Mouse (Mus musculus) retina, embryonic 14.5 days (tissue): ENCODE results near the gene Sp9.
A peak's percentile ranks its signal among the peaks of the same experiment; 100 is the strongest.

Experiments
- DNase-seq: peaks from one replicate; pipeline ENCODE4 v3.0.0-alpha.2; 2015; ENCODE audit warnings: low spot score

Gene Sp9

DNA sequence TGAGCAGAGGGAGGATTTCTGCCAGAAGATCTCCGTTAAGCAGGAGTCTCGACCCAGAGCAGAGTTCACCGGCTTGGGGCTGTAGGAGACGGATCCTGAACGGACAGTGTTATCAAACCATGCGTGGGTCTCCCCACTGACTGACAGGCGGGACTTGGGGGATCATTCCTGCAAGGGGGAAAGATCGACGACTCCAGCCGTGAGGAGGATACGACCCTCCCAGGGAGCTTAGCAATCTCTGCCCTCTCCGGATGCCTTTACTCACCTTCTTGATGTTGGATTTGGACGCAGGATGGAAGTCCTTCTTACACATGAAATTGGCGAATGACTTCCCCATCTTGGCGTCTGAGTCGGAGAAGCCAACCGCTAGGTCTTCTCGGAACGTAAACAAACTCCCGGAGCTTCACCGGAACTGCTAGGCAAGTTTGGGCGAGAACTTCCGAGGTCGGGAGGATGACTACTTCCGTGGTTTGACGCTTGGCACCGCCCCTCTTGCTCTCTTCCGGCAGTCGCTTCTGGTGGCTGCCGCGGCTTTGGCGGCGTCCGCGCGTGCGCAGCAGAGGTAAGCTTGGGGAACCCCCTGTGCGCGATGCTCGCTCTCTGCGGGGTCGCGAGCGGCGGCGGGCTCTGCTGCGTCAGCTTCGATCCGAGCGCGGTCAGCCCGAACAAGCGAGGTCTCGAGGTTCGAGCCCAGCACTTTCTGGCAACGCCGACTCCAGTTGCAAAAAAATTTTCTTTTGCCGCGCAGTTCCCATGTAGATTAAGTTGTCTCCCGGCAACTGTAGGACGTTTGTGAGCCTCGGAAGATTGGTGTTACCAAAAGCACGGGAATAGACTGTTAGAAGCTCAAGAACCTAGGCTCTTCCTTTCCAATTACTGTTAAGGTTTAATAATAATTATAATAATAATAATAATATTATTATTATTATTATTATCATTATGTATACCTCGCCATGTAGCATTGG, 40.7 kb downstream of the Sp9 start, which contains the start of the genes Scrn3 and Cir1:
Scrn3 (plus strand) TSS at position 450 of the 965 bp plus-strand sequence.
Cir1 (minus strand) TSS at position 550 of the 965 bp plus-strand sequence.
- DNase-seq = peak; percentile 99

DNA sequence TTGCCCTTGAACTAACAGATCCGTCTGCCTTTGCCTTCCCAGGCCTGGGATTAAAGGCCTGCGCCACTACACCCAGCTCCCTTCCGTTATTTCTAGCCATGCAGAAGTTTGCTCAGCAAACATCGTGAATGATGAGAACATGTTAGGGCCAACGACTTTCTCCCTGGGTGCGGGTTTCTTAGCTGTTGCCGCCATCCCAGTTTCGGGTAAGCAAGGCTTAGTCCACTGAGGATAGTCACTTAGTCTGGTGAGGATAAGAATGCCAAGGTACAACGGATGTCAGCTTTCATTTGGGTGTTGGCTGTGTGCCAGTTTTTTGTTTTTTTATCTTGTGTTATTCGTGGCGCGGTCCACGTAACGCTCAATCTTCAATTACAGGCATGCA, 41.4 kb downstream of the Sp9 start:
- no peak for DNase-seq

DNA sequence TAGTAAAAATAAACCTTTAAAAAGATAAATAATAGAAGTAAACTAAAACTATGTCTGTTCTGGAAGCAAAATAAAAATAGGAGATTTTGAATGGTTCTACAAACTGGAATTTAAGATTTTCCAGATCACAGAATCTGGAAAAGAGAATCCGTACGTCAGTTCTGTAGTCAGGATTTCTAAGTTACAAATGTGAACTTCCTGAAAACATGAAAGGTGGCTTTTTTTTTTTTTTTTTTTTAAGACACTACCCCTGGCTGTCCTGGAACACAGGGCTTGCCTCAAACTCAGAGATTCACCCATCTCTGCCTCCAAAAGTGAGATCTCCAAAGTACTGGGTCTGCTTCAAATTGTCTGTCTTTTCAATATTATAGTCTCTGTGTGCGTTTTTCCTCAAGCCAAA, 42.6 kb downstream of the Sp9 start:
- no peak for DNase-seq

DNA sequence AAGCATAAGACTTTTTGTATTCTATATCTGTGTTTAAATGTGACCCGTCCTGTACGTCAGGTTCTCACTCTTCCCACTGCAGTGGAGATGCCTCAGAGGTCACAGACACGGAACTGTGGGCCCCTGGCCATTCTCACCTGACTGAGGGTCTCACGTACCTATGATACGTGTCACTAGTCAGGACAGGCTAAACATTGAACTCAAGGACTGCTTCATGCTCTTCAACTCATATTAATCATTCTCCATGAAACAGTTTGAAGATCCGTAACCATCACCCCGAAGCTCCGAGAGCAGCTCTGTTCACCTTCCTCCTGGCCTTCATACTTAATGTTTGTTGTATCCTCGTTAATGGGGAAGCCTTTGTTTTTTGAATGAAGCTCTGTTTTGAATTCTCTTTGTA, 45.7 kb downstream of the Sp9 start:
- no peak for DNase-seq

DNA sequence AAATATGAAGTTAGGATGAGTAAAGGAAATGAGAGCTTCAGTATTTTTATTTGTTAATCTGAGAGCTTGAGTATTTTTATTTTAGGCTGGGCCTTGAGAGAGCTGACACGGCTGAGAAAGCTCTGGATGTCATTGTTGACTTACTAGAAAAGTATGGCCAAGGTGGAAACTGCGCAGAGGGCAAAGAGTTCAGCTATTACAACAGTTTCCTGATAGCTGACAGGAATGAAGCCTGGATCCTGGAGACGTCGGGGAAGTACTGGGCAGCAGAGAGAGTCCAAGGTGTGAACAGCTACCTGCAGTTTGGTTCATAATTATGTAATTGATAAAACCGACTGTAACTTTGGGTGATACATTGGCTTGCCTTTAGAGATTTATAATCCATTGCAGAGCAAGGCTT, 47.5 kb downstream of the Sp9 start:
- DNase-seq = no peak

DNA sequence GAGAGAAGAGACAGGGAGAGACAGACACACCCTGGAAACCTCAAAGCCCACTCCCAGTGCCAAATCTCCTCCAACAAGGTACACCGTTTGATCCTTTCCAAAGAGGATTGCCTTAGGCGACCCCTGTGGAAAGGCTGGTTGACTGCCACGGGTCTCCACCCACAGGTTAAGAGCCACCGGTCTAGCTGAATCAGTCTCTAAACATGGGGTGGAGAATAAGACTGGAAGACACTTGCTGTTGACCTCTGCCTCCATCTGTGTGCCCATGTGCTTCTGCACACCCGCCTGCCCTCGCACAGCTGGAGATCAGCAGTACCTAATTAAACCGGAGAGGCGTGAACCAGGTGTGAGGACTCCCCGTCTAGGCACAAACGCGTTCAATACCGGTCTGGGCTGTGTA, 51.3 kb downstream of the Sp9 start:
- DNase-seq = peak; percentile 7

DNA sequence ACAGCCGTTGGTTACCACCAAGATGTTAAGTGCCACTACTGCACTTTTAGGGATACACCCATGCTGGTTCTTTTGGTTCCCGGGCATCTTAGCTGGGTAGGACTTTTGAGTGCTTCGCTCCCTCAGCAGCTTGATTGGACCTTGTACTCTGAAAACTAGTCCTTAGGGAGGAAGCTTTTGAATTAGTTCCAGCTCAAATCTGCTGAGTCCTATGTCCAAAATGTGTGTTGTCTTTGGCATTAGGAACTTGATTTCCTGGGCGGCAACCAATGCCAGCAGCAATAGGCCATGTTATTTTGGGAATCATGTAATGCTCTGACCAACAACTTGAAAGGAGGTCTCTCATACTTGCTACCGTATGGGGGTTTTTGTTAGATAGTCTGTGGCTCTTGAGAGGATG, 54.1 kb downstream of the Sp9 start:
- DNase-seq = no peak
